Mouse (Mus musculus) hematopoietic multipotent progenitor cell, adult 10-12 weeks (in vitro differentiated cells): Measurements from ENCODE around the gene Gipc2. TPM values are rescaled to one million over a fixed set of nuclear protein-coding genes. Genes with fewer than 3 reads are reported as not detected.

Experiments
- polyA plus RNA-seq: library from polyadenylated mRNA; stranded (reverse); fragments of >175 nt; gene quantifications from 2 replicates; pipeline ENCODE4 v1.2.3, GENCODE M21; 2012; ENCODE audit warnings: low replicate concordance

Gene Gipc2
- polyA plus RNA-seq = not detected in 2 replicates

GRCm38 (mm10) chr3:152166099-152166423 is at the start of gene Gipc2:
Gipc2 (minus strand) TSS chr3:152166230.

GRCm38 (mm10) chr3:152209967-152210634 is 44.1 kb upstream of the Gipc2 start, which contains the start of the genes Dnajb4 and Fubp1:
Dnajb4 (minus strand) TSS chr3:152210302.
Fubp1 (plus strand) TSS chr3:152210422.

Other genes starting within 250 kb of the Gipc2 start
- gene Dnajb4, start 44.1 kb upstream of the Gipc2 start, polyA plus RNA-seq = 1.7 and 4.6 TPM in 2 replicates
- gene Fubp1, start 44.2 kb upstream of the Gipc2 start, polyA plus RNA-seq = 498 and 978 TPM in 2 replicates
- gene Nexn, start 100.1 kb upstream of the Gipc2 start, polyA plus RNA-seq = 0.34 TPM in 1 of 2 replicates, not detected in the other
- gene Miga1, start 174.2 kb upstream of the Gipc2 start, polyA plus RNA-seq = 14.8 and 33.1 TPM in 2 replicates
- gene Usp33, start 180.2 kb upstream of the Gipc2 start, polyA plus RNA-seq = 1.3 and 13.8 TPM in 2 replicates
- 5.2 and 6.6 TPM in 2 replicates for gene Zzz3, start 229.2 kb upstream of the Gipc2 start, polyA plus RNA-seq